Mouse (Mus musculus) megakaryocyte-erythroid progenitor cell, adult 5-6 weeks (primary cell): ENCODE results near the gene Atg7. TPM values are rescaled to one million over a fixed set of nuclear protein-coding genes. Genes with fewer than 3 reads are reported as not detected.

Experiments used
- ATAC-seq: replicated peaks from 2 replicates; pipeline ENCODE4 v1.8.0; 2016; ENCODE audit warnings: mild to moderate bottlenecking, inconsistent platforms; ENCODE audit not compliant: severe bottlenecking, poor library complexity, low FRiP score, low TSS enrichment
- total RNA-seq, 2 experiments: library from RNA; stranded (forward) in 1 of 2; stranded (reverse) in 1 of 2; fragments of 200-1000, 215-1000 nt in 1 of 2; fragments of >200 nt in 1 of 2; fragmentation: Nextera tagmentation in 1 of 2; gene quantifications; 2 replicates each; pipeline ENCODE4 v1.2.3; 2014 to 2017

Gene Atg7
- total RNA-seq, 2 experiments from 2014 or later, result 11.1 to 16.2 TPM

DNA sequence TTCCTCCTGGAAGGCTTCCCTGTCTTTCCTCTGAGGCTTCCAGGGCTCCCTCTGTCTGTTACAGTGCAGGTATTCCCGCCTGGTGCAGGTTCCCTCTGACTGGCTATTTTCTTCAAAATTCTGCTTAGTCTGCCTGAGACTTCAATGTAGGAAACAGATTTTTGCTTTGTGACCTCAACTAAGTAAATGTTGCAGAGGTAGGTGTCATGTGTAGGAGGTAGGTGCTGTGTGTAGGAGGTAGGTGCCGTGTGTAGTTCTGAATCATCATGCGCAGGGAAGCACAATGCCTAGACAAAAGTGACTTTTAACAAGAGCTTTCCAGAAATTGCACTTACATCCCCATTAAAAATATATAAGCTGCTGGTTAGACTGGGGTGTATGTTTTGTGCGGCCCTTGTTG lies 128.6 kb downstream of the Atg7 start:
- no peak for ATAC-seq

DNA sequence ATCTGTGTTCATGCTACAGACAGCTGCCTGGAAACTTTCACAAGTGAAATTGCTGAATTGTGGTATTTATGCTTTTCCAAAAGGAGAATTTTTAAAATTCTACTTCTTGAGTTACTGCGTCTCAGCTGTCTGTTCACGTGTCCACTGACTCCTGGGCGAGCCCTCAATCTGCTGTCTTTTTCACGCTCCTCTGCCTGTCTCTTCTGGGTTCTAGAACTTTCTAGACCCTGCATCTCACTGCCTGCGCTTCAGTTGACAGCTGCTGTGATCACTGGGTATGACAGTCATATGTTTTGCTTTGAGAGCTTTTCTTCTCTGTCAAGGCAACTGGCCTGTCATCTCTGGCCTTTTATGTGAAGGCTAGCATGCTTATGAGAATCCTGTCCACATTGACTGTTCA lies 132.3 kb downstream of the Atg7 start:
- ATAC-seq, result no peak

DNA sequence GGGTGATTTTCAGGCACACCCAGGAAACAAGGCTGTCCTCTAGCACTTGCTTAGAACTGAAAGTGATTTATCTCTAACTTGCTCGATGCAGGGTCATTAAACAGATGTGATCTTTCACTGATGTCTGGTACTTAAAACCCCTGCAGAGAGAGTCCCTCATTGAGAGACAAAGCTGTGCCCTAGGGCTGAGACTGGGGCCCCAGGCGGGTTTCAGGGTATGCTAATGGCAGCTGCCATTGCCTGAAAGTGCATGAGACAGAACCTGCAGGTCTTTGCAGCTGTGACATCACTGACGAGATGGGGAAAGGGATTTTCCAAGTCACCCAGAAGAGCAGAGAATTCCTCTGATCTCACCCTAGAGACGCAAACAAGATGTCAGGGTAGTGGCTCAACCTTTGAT lies 135.0 kb downstream of the Atg7 start:
- no peak for ATAC-seq

DNA sequence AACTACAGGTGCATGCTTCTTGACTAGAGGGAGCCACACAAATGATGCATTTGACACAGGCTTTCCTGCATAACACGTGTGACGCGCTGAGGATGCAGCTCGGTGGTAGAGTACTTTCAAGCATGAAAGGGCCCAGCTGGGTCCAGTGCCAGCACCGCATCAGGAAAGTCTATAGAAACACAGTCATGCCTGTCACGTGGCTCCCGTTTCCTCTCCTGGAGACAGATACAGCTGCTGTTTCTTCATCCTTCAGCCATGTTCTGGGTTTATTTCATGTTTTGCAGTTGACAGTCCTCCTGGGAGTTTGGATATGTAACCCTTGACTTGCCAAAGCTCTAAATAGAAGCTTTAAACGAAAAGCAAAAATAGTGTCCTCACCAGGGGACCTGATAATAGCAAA lies 135.8 kb downstream of the Atg7 start:
- ATAC-seq, result no peak

DNA sequence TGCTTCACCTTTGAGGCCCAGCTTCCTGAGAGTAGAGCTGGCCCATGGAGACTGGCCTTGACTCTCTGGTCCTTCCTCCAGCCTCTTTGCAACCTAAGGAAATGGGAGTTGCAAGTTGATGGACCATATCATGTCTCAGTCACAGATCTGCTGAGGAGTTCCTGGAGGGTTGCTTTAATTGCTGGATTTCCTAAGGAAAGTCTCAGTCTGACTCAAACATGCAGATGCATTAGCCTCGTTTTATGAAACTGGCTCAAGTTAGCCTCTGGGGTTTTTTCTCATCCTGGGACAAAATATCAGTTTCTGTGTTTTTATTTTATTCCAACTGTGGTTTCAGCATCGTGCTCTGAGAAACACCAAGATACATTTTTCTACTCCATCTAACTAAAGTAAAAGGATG lies 137.7 kb downstream of the Atg7 start:
- no peak for ATAC-seq

DNA sequence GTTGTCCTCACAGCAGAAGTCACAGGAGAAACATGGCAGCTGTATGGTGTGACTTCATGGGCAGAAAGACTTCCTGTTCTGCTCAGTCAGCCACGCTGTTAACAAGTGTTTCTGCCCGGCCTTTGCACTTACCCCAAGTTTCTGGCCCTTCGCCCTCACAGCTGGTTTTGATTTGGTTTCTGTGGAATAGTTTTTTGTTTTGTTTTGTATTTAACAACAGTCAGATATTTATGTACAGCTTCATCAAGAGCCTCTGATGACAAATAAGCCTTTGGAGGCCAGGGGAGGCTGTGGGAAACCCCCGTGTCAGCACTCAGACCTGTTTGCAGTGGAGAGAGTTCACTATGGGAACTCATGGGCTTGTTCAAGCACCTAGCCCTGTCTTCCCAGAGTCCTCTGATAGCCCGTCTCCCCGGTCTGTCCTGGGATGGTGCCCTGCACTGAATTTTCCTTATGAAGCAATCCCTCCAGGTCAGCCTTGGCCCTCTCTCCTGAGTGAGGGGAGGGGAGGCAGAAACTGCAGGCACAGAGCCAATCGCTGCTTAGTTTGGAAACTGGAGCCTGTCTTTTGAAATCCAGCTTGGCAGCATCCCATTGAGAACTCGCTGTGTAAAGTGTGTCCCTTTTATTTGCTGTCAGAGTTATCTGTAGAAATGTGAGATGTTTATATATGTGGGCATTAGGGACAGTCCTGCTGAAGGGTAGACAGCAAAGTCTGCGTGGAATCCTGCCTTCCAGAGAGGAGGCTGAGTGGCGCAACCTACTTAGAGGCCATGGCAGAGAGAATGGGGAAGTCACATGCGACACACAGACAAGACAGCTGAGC lies 138.7 kb downstream of the Atg7 start:
- ATAC-seq, result no peak

DNA sequence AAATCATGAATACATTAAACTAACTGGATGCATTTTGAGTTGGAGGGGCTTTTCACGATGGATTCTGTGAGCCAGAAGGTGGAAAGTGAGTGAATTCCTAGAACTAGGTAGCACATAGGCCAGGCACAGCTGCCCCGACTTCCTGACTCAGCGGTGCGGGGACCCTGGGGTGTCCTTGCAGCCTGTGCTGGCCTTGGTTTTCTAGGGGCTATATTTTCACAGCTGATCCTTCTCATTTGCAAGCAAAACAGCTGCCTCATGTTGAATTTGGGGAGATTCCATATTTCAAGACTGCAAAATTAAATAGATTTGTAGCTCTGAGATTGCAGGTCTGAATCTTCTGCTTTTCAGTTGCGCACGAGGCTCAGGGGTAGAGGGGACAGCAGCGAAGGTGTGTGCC lies 139.6 kb downstream of the Atg7 start:
- ATAC-seq, result no peak

DNA sequence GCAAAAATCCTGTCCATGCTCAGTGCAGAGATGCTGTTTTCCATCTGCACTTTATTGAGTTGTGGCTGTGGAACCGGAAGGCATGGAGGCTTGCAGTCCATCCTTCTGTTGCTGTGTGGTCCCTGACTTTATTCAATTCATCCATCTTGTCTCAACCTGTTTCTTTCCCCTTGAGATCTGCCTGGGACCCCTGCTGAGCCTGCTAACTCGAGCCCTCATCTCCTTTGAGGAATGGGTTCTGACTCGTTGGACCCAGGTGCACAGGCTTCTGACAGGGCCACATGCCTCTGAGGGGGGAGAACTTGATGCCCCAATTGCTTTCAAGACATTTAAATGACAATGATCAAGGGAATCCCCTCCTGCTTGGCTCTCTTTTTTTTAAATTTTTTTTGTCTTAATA lies 143.6 kb downstream of the Atg7 start:
- ATAC-seq, result no peak

DNA sequence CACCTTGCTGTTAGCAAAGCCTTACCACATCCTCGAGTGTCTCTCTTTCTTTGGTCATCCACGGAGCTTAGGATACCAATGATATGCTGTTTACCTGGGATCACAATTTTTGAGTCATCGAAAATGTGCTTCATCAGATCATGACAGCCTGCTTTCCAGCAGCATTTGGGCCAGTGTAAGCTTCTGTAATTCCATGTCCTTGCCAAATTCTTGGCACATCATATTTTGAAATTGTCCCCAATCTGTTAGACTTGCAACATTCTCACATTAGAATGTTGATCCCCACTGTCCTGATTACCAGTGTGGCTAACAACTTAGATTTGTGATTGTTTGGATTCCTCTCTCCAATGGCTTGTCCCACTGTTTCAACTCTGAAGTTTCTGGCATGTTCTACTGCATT lies 144.7 kb downstream of the Atg7 start:
- ATAC-seq, result no peak

DNA sequence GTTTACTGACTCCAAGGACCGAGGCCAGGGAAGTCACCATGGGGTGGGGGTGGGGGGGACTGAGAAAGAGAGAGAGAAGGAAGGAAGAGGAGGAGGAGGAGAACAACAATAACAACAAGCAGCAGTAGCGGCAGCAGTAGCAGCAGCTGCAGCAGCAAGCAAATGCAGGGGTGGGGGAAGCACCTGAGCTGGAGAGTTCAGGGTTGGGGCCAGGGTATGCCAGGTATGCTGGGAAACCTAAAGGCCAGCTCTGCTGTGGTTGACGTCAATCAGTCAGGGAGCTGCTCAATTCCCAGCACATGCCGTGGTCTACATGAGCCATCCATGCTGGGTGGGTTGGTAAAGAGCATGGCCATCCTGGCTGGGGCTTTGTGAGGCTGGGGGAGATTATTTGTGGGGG lies 145.8 kb downstream of the Atg7 start:
- ATAC-seq, result no peak

DNA sequence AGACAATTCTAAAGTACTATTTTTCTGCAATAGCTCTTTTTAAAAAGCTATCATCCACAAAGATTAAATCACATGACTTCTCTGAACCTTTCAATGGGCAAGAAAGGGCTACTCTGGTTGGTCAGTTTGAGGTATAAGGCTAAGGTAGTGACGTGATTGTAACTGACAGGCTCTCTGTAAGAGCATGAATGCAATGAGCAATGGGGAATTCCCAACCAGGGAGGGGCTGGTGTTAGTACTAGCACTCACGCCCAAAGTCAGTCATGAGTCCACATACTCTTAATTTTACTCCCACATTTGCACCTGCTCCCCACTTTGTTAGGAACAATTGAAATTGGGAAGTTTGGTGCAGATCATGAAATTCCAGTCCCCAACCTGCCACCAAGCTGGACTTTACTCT lies 147.2 kb downstream of the Atg7 start:
- no peak for ATAC-seq

DNA sequence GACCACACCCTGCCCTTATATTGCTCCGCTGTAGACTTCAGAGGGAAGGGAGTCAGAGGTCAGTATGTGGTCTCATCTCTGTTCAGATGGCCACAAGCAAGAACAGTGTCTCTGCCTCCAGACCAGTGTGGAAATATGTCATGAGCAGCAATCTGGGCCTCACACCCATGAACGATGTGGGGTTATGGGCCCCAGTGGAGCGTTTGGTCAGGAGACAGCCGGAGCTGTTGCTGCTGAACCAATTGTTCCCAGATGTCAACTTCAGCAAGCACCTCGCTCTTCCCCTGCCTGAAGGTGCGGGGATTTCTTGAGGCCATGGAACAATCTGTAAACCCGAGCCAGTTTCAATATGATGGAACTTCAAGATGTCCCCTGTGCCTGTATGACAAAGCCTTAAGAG lies 148.0 kb downstream of the Atg7 start:
- ATAC-seq, result no peak

DNA sequence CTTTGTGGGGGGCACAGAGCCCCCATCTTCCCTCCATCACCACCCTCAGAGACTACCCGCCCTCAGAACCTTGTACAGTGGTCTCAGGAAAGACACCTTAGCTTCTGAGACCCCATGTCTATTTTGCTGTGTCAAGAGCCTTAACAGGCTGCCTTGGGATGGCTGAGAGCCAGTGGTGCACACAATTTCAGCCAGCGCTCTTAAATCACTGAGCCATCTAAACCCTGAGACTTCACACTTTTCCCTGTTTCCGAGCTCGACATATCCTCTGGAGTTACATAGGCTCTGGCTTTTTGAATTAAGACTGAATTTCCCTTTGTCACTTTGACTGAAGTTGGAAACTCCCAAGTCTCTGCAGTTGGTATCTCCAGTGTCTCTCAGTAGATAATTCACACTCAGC lies 148.9 kb downstream of the Atg7 start:
- no peak for ATAC-seq

DNA sequence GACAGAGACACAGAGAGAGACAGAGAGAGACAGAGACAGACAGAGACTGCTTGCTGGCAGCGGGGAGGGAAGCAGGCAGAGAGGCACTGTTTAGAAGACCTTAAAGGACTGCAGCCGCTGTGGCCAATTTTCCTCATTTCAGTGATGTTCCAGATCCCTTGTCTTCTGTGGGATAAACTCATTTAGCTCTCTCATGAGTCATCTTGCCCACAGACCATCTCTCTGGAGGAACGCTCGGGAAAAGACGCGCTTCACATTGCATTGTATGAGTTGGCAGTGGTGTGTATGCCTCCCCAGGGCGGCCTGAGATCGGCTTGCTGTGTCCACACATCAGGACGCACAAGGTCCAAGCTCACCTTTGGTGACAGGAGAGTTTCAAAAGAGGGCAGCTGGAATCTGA lies 151.8 kb downstream of the Atg7 start:
- ATAC-seq, result no peak

DNA sequence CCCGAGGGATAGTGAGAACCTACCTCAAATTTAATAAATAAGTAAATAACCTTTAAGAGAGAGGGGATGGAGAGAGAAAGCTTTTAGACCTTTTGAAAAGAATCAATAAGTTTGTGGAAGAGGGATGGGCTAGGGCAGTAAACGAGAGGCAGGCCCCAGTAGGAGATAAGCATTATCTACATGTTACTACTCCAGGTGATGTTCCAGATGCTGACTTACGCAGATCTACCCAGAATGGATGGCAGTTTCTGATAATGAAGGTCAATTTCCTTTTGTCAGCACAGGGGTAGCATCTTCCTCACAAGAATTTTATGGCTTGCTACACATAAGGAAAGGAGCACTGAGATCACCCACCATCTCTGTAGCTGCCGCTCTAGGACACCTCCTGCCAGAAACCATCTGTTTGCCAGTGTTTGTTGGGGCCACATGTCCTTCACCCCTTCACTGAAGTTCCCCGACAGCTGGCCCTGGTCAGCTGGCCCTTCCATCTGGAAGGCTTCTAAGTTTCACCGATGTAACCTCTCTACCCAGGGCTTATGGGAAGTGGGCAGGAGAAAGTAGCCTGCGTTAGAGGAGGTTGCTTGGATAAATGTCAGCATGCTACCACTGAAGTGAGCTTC lies 152.9 kb downstream of the Atg7 start:
- no peak for ATAC-seq

DNA sequence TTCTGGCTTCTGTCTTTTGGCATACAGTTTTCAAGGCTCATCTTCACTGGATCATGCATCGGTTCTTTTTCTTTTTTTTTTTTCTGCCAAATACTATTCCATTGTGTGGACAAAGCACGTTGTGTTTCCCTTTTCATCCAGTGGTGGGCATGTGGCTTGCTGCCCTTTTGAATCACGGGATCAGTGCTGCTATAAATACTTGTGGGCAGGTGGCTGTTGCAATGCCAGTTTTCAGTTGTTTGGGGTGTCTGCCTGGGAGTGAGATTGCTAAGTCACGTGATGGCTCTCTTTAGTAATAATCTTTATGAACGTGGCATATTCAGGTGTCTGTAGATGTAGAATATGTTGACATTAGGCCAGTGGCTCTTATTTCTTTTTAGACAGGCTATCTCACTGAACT lies 155.0 kb downstream of the Atg7 start:
- no peak for ATAC-seq

DNA sequence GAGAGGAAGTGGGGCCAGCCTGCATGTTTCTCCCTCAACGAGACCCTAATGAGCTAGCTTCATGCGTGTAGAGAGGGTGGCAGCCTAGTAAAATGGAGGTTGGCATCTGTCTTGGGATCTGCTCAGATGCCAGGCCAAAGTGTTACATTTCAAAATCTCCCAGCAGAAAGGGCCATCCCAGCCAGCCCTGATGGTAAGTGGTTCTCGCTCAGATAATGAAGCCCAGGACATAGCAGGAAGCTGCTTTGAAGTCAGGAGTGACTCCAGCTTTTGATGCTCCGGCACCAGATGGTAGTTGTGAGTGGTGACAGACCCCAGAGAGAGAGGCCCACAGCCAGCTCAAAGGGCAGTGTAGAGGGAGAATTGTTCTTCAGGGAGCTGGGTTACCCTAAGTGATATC lies 155.8 kb downstream of the Atg7 start:
- no peak for ATAC-seq

DNA sequence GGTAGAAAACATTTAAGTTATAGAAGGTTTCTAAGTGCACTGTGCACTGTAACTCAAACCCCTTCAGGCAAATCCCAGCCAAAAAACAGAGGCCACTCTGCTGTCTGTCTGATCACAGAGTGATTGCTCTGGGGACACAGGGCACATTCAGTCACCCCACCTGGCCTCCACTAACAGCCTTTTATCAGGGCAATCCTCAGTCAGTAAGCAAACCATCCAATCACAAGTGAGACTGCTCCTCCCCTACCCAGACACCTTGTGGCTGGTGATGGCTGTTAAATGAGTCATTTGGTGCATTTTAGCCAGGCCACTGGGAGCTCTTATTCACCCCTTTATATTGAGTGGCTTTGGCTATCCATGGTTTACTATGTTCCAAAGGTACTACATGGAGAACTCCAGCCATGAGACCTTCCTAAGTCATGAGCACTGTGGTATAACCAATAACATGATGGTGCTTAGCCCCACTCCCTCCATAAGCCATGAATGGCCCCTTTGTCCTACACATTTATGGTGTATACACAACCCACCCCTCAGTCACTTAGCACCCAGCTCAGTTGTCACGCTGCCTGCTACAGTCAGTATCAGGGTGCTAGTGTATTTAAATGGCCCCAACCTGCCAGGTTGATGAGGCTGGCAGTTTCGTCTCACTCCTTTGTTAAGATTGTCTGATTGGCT lies 157.5 kb downstream of the Atg7 start:
- ATAC-seq, result peak; percentile 19; the same call in 1 of the 2 replicates

DNA sequence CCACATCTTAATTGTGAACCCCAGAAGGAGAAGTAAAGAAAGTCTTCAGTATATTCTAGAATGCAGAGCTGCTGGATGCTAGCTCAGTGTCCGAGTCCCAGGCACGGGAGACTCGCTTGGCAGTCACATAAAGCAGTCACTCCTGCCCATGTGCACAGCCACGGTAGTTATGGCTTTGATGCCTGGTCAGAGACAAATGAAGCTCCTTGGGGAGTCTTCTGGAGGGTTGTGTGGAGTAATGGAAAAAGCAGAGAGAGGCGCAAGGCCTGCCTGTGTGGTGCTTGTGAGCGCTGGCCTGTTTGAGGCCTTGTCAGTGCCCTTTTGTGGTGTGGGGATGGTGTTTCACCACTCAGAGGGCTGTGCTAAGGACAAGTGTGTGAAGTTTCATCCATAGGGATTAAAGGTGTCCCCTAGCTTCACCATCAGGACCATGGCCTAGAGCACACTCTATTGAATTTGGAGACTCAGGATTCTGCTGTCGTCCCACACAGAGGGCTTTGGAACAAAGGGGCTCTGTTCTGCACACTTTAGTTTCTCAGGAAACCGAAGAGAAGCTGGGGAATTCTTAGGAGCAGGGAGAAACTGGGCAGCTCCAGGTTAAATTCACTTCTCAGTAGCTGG lies 161.1 kb downstream of the Atg7 start:
- ATAC-seq, result no peak

DNA sequence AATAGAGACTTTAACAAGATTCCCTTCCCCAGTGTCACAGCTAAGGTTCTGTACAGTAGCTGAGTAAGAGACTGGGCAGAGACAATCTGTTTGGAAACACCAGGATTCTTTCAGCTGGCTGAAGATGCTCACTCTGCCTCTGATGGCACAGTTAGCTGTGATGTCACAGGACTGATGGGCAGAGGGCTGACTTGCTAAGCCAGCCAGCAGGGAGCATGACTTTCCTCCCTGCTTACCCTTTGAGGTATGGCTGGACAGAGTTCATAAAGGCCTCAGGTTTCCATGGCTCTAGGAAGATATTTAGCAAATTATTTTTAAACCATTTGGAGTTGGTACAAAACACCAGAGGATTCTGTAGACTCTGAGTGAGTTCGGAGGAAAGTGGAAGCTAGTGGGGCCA lies 162.0 kb downstream of the Atg7 start:
- ATAC-seq, result no peak
